In genomic region chr13:101523492-101523891, GRCm38 (mm10) we compare ENCODE assay signal across 15 mouse cellular contexts.
"Had no signal": no experiment of that assay in that cellular context is flagged by ENCODE, and none has a peak within 500 bp of the region (broad histone marks: within the 10 kb centered on the region; RNA-seq: fewer than 3 reads in every experiment).

No protein-coding gene starts in this region.

- ATAC-seq: liver, postnatal 0 days; midbrain, embryonic 15.5 days had no signal

- DNase-seq: liver, embryonic 13.5 days; liver, postnatal 0 days; lung, postnatal 14 days; right cerebral cortex, postnatal 4 days; spleen, adult 18-20 months; thymus, adult 2 months; thymus, postnatal 25 days had no signal

- H3K4me1 ChIP-seq: limb, embryonic 10.5 days; liver, embryonic 13.5 days; lung, embryonic 15.5 days; midbrain, embryonic 15.5 days; neural tube, embryonic 12.5 days had no signal

- H3K9me3 ChIP-seq: limb, embryonic 10.5 days; liver, embryonic 13.5 days; lung, embryonic 15.5 days; megakaryocyte, embryonic 14.5 days; midbrain, embryonic 15.5 days; neural tube, embryonic 12.5 days had no signal

- H3K4me3 ChIP-seq: left cerebral cortex, adult 2 months; limb, embryonic 10.5 days; liver, embryonic 13.5 days; lung, embryonic 15.5 days; megakaryocyte, embryonic 14.5 days; midbrain, embryonic 15.5 days; neural tube, embryonic 12.5 days had no signal

- H3K9ac ChIP-seq: liver, embryonic 13.5 days; liver, postnatal 0 days; lung, embryonic 15.5 days; midbrain, embryonic 15.5 days; neural tube, embryonic 12.5 days had no signal

- H3K27me3 ChIP-seq: liver, embryonic 13.5 days; lung, embryonic 15.5 days; megakaryocyte, embryonic 14.5 days; midbrain, embryonic 15.5 days; neural tube, embryonic 12.5 days had no signal

- H3K27ac ChIP-seq: kidney, postnatal 0 days; left cerebral cortex, adult 2 months; limb, embryonic 10.5 days; liver, embryonic 13.5 days; lung, embryonic 15.5 days; midbrain, embryonic 15.5 days; neural tube, embryonic 12.5 days had no signal

- H3K36me3 ChIP-seq: limb, embryonic 10.5 days; liver, embryonic 13.5 days; lung, embryonic 15.5 days; midbrain, embryonic 15.5 days; neural tube, embryonic 12.5 days had no signal

- H3K4me2 ChIP-seq: liver, embryonic 13.5 days; lung, embryonic 15.5 days; midbrain, embryonic 11.5 days; midbrain, embryonic 15.5 days; neural tube, embryonic 12.5 days had no signal
